Mouse (Mus musculus) MEL-GATA-1-ER (cell line): ENCODE results near the gene Muc13.

Source experiments
- DNase-seq: peaks from one replicate; pipeline ENCODE4 v3.0.0-alpha.2; 2012; ENCODE audit warnings: low read depth; ENCODE audit errors: extremely low read depth

The Muc13 gene

GRCm38 (mm10) chr16:33859988-33860700 is 66.3 kb downstream of the Muc13 start:
- peak; percentile 37 for DNase-seq

DNA sequence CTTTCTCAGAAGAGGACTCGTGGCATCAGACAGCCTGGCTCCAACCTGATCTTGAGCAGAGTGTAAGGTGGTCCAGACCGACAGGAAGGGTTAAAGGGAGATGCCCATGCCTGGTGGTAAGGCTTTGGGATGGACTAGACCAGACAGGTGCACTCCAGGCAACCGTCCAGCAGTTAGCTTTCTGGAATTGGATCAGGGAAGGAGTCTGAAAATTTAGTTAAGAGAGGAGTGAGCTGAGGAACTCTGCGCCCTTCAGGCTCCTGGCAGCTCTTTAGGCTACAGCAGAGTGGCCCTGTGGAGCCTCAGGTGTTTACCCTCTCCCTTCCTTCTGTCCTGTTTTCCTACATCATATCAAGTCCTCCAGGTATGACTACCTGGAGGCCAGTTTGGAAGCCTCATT is 68.6 kb downstream of the Muc13 start:
- no peak for DNase-seq

DNA sequence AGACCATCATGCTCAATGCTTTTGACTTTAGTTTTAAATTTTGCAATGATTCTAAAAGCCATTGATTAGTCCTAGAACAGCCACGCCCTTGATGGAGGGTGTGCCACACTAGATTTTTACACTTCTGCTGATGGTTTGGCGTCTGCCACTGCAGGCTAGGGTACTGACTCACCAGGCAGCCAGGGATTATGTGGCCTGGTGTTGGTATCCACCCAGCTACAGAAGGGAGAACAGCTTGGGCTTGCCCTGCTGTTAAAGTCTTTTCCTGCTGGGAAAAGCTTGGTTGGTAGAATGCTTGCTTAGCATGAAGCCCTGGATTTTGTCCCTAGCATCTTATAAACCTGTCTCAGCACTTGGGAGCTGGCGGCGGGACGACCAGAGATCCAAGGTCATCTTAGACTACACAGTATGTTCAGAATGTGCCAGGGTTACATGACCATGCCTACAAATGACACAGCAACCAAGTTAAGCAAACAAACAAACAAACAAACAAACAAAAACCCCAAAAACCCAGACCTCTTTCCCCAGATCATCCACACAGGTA is 69.4 kb downstream of the Muc13 start:
- DNase-seq: no peak
